Mouse (Mus musculus): ENCODE measurements around the gene Hs3st4.

Gene Hs3st4

DNA sequence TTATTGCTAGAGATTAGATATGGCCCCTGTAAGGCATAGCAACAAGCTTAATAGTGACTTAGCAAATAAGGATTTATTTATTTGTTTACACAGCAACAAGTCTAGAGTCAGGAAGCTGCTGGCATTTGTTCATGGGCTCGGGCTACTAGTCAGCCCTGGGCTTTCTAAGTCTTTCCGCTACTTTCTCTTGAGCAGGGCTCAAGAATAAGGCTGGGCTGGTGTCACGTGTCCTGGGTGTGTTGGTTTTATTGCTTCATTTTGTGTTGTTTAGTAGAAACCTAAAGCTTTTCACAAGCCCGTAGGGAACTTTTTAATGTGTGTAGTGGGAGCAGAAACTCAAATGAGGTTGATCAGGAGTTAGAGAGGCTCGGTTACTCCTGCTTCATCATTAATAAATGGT is 153.5 kb downstream of the Hs3st4 start:
- no peak for DNase-seq (ENCODE audit: low spot score)

GRCm38 (mm10) chr7:124141229-124141628 is 158.6 kb downstream of the Hs3st4 start:
- no peak for DNase-seq (ENCODE audit: low spot score)

- no peak for DNase-seq (ENCODE audit: low spot score)
These were observed 168.2 kb downstream of the Hs3st4 start for GRCm38 (mm10) chr7:124150901-124151300.

DNA sequence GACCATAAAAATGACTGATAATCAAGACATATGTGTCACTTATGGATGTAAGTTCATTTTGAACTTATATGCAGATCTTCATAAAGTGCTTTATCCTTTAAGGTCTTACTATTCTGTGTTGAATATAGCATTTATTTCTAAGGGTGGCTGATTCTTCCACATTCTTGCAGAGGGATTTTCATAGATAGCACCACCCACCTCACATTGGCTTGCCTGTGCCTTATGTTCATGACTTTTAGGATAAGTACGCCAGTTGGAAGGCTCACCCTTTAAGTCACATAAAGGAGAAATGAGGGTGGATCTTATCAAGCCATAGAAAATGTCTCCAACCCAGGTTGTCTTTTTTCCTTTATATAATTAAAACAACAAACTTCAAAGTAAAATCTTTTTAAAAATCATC is 180.6 kb downstream of the Hs3st4 start:
- DNase-seq (ENCODE audit: low spot score) = no peak

GRCm38 (mm10) chr7:124166229-124166628 is 183.6 kb downstream of the Hs3st4 start:
- no peak for DNase-seq (ENCODE audit: low spot score)

DNA sequence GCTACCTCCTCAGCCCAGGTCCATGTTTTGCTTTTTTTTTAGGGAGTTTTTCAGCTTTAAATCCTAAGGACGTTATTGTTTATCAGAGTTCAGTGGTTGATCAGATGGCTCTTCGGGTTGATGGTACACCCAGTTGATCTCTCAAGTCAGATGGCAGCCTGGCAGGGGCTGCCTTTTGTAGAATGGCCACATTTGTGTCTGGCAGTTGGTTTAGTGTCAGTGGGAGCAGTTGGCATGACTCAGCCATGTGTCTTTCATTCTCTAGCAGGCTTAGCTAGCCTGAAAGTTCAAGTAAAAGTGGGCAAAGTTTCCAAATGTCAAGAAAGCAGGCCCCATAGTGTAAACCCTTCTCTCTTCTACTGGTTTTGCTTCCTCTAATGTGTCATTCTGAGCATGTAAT is 186.1 kb downstream of the Hs3st4 start:
- no peak for DNase-seq (ENCODE audit: low spot score)

GRCm38 (mm10) chr7:124170001-124170400 is 187.3 kb downstream of the Hs3st4 start:
- DNase-seq (ENCODE audit: low spot score) = no peak

DNA sequence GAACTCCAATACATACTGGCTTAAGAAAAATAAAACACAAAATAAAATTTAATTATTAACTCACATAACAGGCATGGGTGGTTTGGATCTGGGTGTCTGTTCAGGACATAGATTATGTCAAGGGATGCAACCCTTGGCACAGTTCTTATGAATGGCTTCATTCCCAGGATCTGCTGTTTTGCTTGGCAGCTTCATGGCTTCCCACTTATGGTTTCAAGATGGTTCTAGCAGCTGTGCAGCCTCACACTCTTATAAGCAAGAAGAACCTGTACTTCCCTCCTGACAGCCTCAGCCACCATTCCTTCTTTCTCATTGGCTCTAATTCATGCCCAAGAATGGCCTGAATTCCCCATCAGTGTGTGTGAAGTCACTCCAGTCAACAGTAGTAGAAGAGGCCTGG is 189.3 kb downstream of the Hs3st4 start:
- DNase-seq (ENCODE audit: low spot score) = no peak

GRCm38 (mm10) chr7:124180926-124181325 is 198.3 kb downstream of the Hs3st4 start:
- DNase-seq (ENCODE audit: low spot score) = no peak

- no peak for DNase-seq (ENCODE audit: low spot score)
These were observed 202.0 kb downstream of the Hs3st4 start for GRCm38 (mm10) chr7:124184693-124185092.

DNA sequence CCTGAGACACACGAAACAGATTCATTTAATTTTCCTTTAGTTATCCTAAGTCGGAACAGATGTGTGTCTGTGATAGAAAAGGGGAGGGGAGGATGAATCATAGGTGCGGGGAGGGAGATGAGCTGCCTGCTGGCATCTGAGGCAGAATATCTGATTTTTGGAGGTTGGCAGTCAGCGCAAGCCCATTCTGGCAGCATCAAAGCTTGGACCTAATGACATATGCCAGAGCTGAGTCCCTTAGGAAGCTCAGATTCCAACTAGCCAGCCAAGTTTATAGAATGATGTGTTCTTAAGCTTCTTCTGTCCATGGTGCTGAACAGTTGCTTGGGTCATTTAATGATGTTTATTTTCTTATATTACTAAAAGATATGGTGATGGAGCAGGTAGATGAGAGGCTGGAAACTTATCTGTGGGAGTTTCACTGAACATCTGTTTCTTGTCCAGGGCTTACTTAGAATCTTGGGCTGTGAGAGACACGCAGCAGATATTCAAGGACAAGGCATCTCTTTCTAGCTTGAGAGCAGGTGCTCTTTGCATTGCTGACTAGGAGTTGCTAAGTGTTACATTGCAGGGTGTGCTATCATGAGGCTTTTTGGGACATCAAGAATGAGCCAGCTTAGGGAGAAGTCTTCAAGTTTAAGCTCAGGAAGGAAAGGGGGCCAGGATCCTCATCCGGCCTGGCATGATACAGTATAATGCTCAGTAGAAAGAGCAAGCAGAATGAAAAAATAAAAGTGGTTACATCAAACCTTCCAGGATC is 216.3 kb downstream of the Hs3st4 start:
- no peak for DNase-seq (ENCODE audit: low spot score)

- no peak for DNase-seq (ENCODE audit: low spot score)
These were observed 234.3 kb downstream of the Hs3st4 start for GRCm38 (mm10) chr7:124216921-124217320.

DNA sequence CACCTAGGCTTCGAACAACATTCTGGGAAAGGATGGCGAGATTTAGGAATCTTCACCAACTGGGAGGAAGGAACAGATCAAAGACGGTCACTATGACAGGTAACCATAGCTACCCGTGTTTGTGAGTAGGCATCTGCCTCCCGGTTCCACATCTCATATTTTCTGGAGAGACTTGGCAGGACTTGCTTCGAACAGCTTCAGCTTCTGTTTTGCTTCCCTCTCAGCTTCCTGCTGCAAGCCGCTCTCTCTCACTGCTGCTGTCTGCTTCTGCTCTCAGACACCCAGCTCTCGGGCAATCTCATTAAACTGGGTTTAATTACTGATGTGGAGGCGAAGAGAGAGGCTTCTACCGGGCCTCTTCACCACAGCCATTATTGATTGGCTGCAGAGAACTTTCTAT is 237.9 kb downstream of the Hs3st4 start:
- DNase-seq (ENCODE audit: low spot score) = no peak

GRCm38 (mm10) chr7:124237896-124238670 is 255.4 kb downstream of the Hs3st4 start:
- DNase-seq (ENCODE audit: low spot score) = no peak

DNA sequence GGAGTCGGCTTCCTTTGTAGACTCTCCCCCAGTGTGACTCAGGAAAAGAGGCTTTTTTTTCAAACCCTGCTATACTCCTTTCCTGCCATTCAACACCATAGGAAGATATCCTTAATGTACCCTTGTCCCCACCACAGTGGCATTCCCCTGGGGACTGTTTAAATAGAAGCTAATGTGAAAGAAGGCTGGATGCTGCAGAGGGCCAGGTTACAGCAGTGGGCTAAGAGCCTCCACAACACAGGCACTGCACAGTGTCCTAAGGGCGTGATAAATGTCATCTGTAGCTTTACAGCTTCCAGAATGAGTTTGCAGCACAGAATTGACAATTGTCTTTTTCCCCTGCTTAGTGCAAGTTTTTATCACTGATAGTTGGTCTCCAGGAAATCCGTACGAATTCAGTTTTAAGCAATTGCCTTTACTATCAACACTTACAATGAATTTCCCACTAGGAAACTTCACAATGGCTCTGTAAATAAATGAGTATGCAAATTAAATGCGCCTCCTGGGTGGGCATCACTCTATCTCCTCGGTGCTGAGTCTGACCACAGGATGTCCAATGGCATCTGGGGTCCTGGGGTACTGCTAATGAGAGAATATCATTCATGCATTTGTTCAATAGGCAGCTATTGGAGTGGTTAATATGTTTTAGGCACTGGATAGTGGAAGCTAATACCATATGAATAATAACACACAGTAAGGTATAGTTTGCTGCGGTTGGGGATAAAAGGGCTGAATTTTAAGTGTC is 257.4 kb downstream of the Hs3st4 start:
- DNase-seq (ENCODE audit: low spot score) = no peak

DNA sequence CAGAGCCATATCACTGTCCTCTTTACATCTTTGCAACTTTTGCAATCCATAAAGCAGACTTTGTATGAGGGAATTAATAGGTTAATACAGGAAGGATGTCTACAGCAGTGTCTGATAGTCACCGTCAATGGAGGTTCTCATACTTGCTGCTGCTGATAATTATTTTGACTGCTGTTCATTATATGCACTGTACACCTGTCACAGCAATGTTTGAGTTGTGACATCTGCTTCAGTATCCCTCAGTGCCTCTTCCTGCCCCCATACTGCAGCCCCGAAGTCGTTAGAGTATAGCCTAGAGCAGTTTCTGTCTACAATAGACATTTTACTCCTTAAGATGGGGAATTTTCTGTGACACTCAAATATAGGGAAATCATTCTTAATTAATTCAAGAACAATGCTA is 267.2 kb downstream of the Hs3st4 start:
- no peak for DNase-seq (ENCODE audit: low spot score)

DNA sequence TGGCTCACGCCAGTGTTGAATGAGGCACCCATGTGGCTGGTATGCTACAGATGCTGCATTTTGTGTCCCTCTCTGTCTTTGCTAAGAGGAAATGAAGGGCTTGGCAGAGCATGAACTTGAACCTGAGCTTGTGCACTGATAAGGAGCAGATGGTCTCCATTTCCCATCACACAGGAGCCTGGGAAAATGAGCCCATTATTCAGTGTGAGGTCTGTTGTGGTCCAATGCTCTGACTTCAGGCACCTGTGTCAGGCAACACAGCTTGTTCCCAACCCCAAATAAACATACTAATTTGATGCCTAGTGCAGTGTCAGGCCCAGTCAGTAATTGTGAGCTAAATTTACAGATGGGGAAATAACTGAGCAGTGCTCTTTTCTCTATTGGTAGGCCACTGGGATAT is 267.9 kb downstream of the Hs3st4 start:
- no peak for DNase-seq (ENCODE audit: low spot score)

- DNase-seq (ENCODE audit: low spot score) = no peak
These were observed 275.8 kb downstream of the Hs3st4 start for GRCm38 (mm10) chr7:124258419-124258818.

DNA sequence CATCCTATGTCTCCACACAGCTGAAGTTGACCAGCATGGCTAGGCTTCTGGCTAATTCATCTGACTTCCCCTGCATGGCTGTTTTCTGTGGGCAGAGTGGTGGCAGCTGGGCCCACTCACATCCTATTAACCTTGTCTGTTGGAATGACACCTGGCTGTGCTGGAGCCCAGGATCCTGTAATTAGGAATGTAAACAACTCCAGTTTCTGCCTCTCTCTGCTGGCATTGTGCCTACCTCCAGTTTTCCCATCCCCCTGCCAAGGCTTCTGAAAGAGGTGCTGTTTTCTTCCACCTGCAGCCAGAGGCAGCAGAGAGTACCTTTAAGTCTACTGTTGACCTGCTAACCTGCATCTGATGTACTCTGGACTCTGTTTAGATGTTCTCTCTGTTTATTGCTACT is 288.1 kb downstream of the Hs3st4 start:
- no peak for DNase-seq (ENCODE audit: low spot score)

DNA sequence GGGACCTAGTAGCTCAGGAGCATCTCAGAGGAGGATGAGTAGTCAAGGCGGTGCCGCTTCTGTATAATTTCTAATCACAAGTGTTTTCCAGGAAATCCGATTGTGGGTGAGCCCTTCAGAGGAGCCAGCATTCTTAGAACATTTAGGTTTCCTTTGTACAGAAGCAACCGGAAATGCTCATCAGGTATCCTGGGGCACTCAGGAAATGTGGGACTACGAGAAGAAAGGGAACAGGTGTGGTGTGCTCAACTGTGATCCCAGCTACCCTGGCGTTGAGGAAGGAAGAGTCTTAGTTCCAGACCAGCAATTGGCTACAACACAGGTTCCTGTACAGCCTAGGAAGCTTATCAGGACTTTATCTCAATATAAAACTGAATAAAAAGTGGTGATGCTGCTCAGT is 307.2 kb downstream of the Hs3st4 start:
- DNase-seq (ENCODE audit: low spot score) = no peak

- DNase-seq (ENCODE audit: low spot score) = no peak
These were observed 336.8 kb downstream of the Hs3st4 start for GRCm38 (mm10) chr7:124319451-124319850.

- DNase-seq (ENCODE audit: low spot score) = no peak
These were observed 353.0 kb downstream of the Hs3st4 start for GRCm38 (mm10) chr7:124335635-124336034.

DNA sequence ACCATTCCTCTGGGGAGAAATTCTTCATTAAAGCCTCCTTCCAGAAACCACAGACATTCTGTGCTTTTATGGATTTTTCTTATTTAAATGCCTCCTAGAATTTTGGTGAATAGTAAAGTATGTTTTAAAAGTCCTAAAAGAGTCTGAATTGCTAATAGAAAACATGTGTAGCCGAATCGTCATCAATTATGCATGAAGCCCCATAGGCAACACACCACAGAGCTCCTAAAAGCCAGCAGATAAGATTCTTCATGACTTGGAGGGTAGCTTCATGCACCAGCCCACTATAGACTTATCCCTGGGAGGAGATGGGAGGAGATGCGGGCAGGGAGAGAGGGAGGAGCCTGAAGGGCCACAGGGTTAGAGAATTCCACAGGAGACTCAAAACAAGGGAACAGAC is 358.8 kb downstream of the Hs3st4 start:
- no peak for DNase-seq (ENCODE audit: low spot score)

Measured in urinary bladder, postnatal 10 days (tissue).